Mouse (Mus musculus) spleen, postnatal 14 days (tissue): ENCODE measurements around the gene Strn.

Experiments used
- DNase-seq, 2 experiments: peaks; one replicate each; pipeline ENCODE4 v3.0.0; 2021 to 2022; ENCODE audit warnings: low spot score in 2 of 2

Strn gene

GRCm38 (mm10) chr17:78737096-78737495, at the start of gene Strn:
Strn (minus strand) TSS chr17:78737196.
- DNase-seq = no peak

GRCm38 (mm10) chr17:78778765-78779164, 41.8 kb upstream of the Strn start:
- DNase-seq = no peak

GRCm38 (mm10) chr17:78772317-78772716, 35.3 kb upstream of the Strn start:
- DNase-seq = no peak

- DNase-seq = no peak
Observed at GRCm38 (mm10) chr17:78770932-78771331, 33.9 kb upstream of the Strn start.

GRCm38 (mm10) chr17:78769341-78769740, 32.3 kb upstream of the Strn start:
- no peak for DNase-seq

- DNase-seq = no peak
Observed at GRCm38 (mm10) chr17:78768937-78769336, 31.9 kb upstream of the Strn start.

- no peak for DNase-seq
Observed at GRCm38 (mm10) chr17:78767546-78767945, 30.6 kb upstream of the Strn start.

GRCm38 (mm10) chr17:78766084-78766483, 29.1 kb upstream of the Strn start:
- no peak for DNase-seq

- no peak for DNase-seq
Observed at GRCm38 (mm10) chr17:78763272-78763671, 26.3 kb upstream of the Strn start.

GRCm38 (mm10) chr17:78752938-78753655, 16.1 kb upstream of the Strn start:
- DNase-seq = no peak

GRCm38 (mm10) chr17:78752064-78752463, 15.1 kb upstream of the Strn start:
- no peak for DNase-seq

- DNase-seq = no peak
Observed at GRCm38 (mm10) chr17:78748440-78748839, 11.4 kb upstream of the Strn start.

GRCm38 (mm10) chr17:78738416-78738815, 1.4 kb upstream of the Strn start:
- DNase-seq = no peak

- no peak for DNase-seq
Observed at GRCm38 (mm10) chr17:78737771-78738170, 775 bp upstream of the Strn start.

GRCm38 (mm10) chr17:78736473-78736988, 465 bp downstream of the Strn start:
- DNase-seq = peak; percentile 100

GRCm38 (mm10) chr17:78735731-78736472, 1.1 kb downstream of the Strn start:
- peak in 1 of 2 experiments; percentile 10 for DNase-seq

- no peak for DNase-seq
Observed at GRCm38 (mm10) chr17:78734806-78735205, 2.2 kb downstream of the Strn start.

GRCm38 (mm10) chr17:78732056-78732455, 4.9 kb downstream of the Strn start:
- DNase-seq = no peak

- DNase-seq = no peak
Observed at GRCm38 (mm10) chr17:78726746-78727449, 10.1 kb downstream of the Strn start.

GRCm38 (mm10) chr17:78724461-78725055, 12.4 kb downstream of the Strn start:
- DNase-seq = no peak

- DNase-seq = no peak
Observed at GRCm38 (mm10) chr17:78721690-78722089, 15.3 kb downstream of the Strn start.

- no peak for DNase-seq
Observed at GRCm38 (mm10) chr17:78719086-78719485, 17.9 kb downstream of the Strn start.
